Mouse (Mus musculus) spleen, embryonic (tissue): Measurements from ENCODE around the gene Olfr410.

Experiments used
- CTCF ChIA-PET: fragments of 350-600 bp; sonication (Branson Sonifier 250); formaldehyde crosslinking; loops from one replicate; lab custom pipeline; 2022; lab: Charles Lee

The Olfr410 gene

DNA sequence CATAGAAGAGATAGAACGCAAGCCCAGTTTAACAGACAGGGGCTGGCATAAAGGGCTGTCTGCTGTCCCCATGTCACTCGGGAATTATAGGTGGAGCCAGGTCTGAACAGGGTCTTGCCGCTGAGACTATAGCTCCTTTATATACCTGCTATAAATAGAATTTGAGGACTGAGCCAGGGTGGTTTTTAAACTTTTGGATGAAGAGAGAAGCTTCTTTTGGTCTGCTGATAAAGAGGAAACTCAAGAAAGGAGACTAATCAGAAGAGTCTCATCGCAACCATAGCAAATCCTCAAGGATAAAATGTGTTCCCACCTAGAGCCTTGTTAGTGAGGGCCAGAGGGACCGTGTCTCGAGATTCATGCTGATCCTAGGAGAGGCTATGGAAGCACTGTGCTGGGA is at the start of gene Olfr410:
Gene Olfr410, minus strand, starts transcription at position 101 of the 400 bp plus-strand sequence.
- CTCF ChIA-PET, result no interaction called here

DNA sequence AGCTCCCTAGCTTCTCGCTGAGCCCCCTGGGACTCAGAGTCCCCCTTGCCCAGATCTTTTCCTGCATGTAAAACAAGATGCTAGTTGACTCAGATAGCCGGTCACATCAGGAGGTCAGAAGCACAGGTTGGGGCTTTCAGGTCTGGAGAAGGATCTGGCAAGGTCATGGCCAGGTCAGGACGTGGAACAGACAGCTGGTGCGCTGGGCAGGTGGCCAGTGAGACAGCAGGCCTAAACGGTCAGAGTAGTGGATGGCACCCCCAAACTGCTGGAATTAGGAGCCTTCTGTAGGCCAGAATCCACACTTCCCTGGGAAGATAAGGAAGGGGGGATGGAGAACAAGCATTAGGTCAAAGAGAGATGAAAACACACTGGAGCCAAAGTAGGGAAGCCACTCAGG is 49.4 kb upstream of the Olfr410 start:
- CTCF ChIA-PET, result no interaction called here

DNA sequence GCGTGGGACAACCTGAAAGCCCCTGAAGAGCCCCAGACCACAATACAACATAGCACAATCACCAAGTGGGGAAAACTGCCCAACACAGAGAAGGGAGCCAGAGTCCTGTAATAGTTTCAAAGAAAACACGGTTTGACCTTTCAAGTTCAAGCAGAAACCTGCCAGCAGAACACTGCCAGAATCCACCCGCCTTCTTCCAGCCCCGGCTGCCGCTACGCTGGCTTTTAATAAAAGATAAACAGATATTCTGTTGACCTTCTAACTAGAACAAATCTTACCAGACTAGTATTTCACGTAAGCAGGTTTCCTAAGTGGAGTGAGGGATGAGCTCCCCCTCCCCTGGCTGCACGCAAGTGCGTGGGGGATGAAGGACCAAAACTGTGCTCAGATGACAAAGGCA is 47.8 kb upstream of the Olfr410 start:
- CTCF ChIA-PET, result no interaction called here

DNA sequence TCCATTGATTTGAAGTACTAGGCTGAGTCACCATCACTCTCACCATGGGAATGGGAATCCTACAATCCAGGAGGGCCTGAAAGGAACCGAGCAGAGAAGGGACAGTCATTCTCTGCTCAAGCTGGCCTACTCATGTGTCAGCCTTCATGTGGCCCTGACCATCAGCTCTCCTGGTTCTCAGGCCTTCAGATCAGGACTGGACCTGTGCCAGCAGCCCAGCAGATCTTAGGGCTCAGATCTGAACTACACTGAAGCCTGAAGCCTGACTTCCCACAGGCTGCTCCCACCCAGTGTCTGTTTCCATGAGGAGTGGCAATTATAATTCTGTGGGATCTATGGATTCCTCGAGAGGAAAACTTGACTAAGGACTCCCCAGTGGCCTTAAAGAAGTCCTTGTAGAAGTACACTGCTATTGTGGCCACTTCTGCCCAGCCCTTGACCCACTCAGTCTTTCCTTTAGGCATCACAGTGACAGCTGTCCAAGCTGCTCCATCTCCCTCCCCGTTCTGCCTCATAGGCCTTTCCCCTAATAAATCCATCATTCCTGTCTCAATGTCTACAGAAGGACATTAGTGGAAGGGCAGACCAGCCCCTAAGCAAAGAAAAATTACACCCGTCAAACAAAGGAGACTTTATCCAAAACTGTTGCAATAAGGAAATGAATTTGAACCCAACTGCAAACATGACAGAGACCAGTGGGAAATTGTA is 41.5 kb upstream of the Olfr410 start:
- CTCF ChIA-PET, result no interaction called here

DNA sequence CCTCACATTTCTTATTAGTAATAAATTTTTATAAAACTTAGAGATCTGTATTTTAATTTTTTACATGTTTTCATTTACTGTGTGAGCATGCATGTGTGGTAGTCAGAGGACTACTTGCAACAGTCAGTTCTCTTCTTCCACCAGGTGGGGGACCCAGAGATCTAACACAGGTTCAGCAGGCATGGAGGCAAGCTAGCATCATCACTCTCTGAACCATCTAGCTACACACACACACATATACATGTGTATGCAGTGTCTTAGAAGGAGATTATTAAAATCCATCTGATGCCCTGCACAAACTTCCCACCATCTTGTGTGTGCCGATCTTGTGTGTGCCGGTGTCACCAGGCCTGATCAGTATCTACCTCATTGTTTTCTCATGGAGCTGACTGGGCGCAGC is 39.0 kb upstream of the Olfr410 start:
- CTCF ChIA-PET, result no interaction called here

DNA sequence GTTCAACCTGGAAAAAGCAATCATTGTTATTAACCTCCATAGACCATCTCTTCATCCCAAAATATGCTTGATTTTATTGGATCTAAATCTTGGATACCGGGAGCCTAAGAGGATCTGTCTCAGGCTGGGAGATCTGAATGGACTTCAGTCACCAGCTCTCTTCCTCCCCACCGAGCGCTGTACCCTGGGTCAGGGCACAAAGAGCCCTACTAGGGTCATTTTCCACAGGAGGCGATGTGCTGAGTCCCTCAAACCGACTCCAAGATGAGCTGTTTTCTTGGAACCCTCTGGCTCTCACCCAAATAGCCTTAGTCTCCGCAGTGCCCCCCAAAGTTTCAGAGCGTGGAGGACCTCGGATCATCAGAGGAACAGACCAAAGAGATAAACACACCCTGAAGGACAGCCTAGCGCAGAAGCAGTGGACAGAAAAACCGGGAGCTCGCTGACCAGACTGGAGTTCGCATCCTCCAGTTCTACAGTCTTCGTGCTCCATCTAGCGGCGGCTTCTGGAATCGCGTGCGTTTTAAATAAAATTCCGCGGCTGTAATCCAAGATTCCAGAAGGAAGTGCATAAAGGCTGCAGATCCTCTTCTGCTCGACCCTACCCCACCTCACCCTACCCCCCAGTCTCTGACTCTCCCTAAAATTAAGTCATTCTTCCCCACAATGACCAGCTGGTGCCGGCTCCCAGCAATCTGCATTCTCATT is 33.7 kb upstream of the Olfr410 start:
- CTCF ChIA-PET, result interaction anchor here (0.6 kb wide), 1 partner anchor 189 kb away, joined by 3 read pairs; no protein-coding TSS in a partner anchor

DNA sequence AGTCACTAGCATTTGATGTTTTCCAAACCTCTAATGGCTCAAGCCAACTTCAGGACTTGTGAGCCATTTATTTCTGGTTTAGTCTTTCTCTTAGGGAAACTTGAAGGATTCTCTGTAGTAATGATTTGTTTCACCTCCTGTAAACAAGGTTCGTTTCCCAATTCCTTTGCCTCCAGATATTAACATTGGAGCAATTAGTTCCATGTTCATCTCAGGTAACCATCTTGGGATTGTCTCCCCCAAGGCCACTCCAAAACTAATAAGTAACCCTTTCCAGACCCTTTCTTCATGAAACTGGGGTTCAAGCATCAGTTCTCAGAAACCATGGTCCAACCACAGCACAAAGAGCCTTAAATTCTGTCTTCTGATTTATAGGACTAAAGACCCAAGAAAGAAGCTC is 23.9 kb upstream of the Olfr410 start, which contains the start of gene Olfr412:
Gene Olfr412, plus strand, starts transcription at position 301 of the 400 bp plus-strand sequence.
- CTCF ChIA-PET, result no interaction called here

DNA sequence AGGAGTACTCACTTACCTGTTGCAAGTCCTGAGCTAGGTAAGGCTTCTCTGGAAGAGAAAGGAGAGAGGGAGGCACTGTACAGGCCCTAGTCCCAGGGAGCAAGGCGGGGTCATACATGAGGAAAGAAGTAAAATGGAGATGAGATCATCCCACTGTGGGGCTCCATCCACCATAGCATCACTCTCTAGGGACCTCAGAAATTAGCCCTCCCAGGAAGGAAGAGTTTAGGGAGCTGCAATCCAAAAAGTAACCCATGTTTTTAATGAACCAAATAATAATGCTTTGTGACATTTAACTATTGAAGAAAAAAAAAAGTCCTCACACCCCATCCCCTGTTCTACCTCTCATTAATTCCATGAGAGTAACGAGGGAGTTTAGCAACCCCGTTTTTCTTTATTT is 14.7 kb upstream of the Olfr410 start, which contains the start of gene Olfr411:
Gene Olfr411, minus strand, starts transcription at position 101 of the 400 bp plus-strand sequence.
- CTCF ChIA-PET, result no interaction called here

DNA sequence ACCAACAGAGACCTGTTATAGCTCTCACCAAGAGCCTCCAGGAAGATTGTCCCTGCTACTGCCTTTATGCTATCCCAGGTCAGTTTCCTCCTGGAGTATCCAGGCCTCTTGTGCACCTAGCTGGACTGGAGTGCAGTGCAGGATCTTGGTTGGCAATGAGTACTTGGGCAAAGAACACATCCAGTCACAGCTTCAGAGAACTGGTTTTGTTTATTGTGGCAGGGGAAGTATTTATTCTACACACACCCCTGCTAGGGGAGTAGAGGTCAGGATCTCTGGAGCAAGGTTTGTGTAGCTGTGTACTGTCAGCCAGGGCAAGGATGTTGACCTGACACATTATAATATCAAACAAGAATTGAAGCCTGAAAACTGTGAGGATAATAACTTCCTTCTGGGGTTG is 9.1 kb downstream of the Olfr410 start:
- CTCF ChIA-PET, result no interaction called here

DNA sequence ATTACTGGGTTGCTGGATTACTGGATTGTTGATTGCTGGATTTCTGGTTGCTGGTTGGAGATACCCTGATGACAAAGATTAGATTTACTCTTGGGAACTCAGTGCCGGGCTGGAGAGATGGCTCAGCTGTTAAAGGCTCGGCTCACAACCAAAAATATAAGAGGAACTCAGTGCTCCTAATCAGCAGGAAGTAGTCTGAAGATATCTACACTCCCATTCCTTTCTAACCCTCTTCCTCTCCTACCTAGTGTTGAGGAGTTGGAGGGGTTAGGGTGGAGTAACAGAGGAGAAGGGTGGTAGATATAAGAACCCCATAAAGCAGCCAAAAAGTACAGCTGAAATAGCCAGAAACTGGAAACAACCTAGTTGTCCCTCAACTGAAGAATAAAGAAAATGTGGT is 11.8 kb downstream of the Olfr410 start:
- CTCF ChIA-PET, result no interaction called here

DNA sequence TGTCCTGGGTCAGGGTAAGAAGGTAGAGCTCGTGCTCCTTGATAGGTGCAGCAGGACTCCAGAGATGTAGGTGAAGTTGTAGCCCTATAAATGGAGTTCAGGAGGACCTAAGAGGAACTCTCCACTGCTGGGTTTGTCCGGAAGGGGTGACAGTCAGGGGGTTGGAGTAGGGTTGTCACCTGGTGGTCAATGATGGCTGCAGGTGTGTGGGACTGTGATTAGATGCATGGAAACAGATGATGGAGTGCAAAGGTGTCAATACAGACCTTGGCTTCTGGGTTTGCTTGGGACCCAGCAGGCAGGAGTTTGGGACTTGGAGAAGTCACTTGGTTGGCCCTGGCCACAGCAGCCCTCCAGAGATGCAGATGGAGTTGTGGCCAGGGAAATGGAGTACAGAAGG is 50.6 kb downstream of the Olfr410 start:
- CTCF ChIA-PET, result no interaction called here

DNA sequence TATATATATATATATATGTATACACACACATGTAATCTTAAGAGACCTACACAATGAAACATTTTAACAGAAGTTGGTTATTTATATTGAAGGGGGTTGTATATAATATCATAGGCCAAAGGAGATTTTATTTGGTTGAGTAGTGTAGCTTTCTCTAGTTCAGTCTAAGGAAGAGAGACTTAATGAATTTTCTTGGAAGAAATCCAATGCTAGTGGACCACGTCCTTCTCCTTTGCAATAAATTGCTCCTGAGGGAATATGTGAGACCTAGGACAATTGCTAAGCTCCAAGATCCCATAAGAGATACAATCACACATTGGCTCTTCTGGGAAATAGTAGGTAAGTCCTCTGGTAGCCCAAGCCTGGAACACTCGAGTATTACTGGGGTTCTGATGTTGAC is 54.4 kb downstream of the Olfr410 start, which contains the start of gene Olfr59:
Gene Olfr59, plus strand, starts transcription at position 301 of the 400 bp plus-strand sequence.
- CTCF ChIA-PET, result no interaction called here
